Mouse (Mus musculus) forebrain, embryonic 12.5 days (tissue): ENCODE data around the gene Ubac1. TPM values are rescaled to one million over a fixed set of nuclear protein-coding genes. Genes with fewer than 3 reads are reported as not detected.

ENCODE experiments used
- polyA plus RNA-seq: library from polyadenylated mRNA; unstranded; fragments of >200 nt; fragmentation: Nextera tagmentation; extraction: Ambion mirVana; gene quantifications from 2 replicates; pipeline ENCODE4 v1.2.1, GENCODE M21; 2016

The Ubac1 gene
- polyA plus RNA-seq, 1 experiment from 2014 or later: 88.6 TPM

Other genes starting within 250 kb of the Ubac1 start
- not detected in 2 replicates for gene Lcn11, start 244.7 kb downstream of the Ubac1 start, polyA plus RNA-seq
- not detected in 2 replicates for gene Gm13539, start 239.5 kb downstream of the Ubac1 start, polyA plus RNA-seq
- gene Glt6d1, start 205.9 kb downstream of the Ubac1 start, polyA plus RNA-seq: not detected in 2 replicates
- not detected in 2 replicates for gene Lcn9, start 198.6 kb downstream of the Ubac1 start, polyA plus RNA-seq
- not detected in 2 replicates for gene Sohlh1, start 174.5 kb downstream of the Ubac1 start, polyA plus RNA-seq
- 1.6 and 2.0 TPM in 2 replicates for gene Kcnt1, start 158.0 kb downstream of the Ubac1 start, polyA plus RNA-seq
- 71.7 and 80.5 TPM in 2 replicates for gene Camsap1, start 38.5 kb downstream of the Ubac1 start, polyA plus RNA-seq
- gene Nacc2, start 101.5 kb upstream of the Ubac1 start, polyA plus RNA-seq: 8.4 and 11.0 TPM in 2 replicates
- gene Lhx3, start 186.5 kb upstream of the Ubac1 start, polyA plus RNA-seq: 0.15 TPM in 1 of 2 replicates, not detected in the other
- gene Qsox2, start 215.8 kb upstream of the Ubac1 start, polyA plus RNA-seq: 20.0 and 21.4 TPM in 2 replicates